Mouse (Mus musculus): ENCODE results near the gene Rap1gds1.

DNA sequence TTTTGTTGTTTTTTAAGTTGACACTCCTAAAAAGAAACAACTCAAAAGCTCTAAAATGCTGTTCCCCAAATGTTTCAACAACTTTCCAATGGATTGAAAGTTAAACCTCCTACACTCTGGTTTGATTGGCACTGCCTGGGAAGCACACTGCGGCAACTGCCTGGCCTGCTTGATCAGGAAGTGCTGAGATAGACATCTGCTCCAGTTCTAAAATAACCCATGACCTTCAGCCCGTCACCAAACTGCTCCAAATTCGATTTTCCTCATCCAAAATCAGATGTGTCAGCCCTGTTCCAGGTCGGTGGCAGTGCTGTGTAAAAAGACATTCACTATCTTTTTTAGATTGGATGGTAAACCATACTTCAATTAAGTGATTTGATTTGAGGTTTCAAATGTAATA is 185.8 kb downstream of the Rap1gds1 start:
- TF ChIP-seq POLR2A (IDR thresholded peaks at IDR 0.05; ENCODE audit: control insufficient read depth, low read depth, low read length) (no peak), CTCF (IDR thresholded peaks at IDR 0.05; ENCODE audit: control insufficient read depth, insufficient read depth, insufficient replicate concordance, low read depth, low read length) (no peak)
